Mouse (Mus musculus): Measurements from ENCODE around the gene A730049H05Rik. TPM values are rescaled to one million over a fixed set of nuclear protein-coding genes. Genes with fewer than 3 reads are reported as not detected.

Gene A730049H05Rik
- total RNA-seq (2015; ENCODE audit: low replicate concordance) (not detected in 2 replicates), total RNA-seq (2017; ENCODE audit: low replicate concordance) (not detected in 2 replicates)

- ATAC-seq (replicated peaks; ENCODE audit: low FRiP score, poor library complexity, severe bottlenecking): no peak
These were observed at the start of gene A730049H05Rik for GRCm38 (mm10) chr6:92816311-92816751. A730049H05Rik (plus strand) TSS chr6:92816478.

- no peak for ATAC-seq (replicated peaks; ENCODE audit: low FRiP score, poor library complexity, severe bottlenecking)
These were observed 39.9 kb upstream of the A730049H05Rik start for GRCm38 (mm10) chr6:92776356-92776755.

GRCm38 (mm10) chr6:92779140-92779934 is 36.9 kb upstream of the A730049H05Rik start:
- no peak for ATAC-seq (replicated peaks; ENCODE audit: low FRiP score, poor library complexity, severe bottlenecking)

- no peak for ATAC-seq (replicated peaks; ENCODE audit: low FRiP score, poor library complexity, severe bottlenecking)
These were observed 36.4 kb upstream of the A730049H05Rik start for GRCm38 (mm10) chr6:92779935-92780205.

GRCm38 (mm10) chr6:92781446-92781845 is 34.8 kb upstream of the A730049H05Rik start:
- no peak for ATAC-seq (replicated peaks; ENCODE audit: low FRiP score, poor library complexity, severe bottlenecking)

- ATAC-seq (replicated peaks; ENCODE audit: low FRiP score, poor library complexity, severe bottlenecking): no peak
These were observed 31.5 kb upstream of the A730049H05Rik start for GRCm38 (mm10) chr6:92784782-92785181.

- ATAC-seq (replicated peaks; ENCODE audit: low FRiP score, poor library complexity, severe bottlenecking): no peak
These were observed 29.4 kb upstream of the A730049H05Rik start for GRCm38 (mm10) chr6:92786701-92787375.

GRCm38 (mm10) chr6:92787376-92787712 is 28.9 kb upstream of the A730049H05Rik start:
- ATAC-seq (replicated peaks; ENCODE audit: low FRiP score, poor library complexity, severe bottlenecking): no peak

- no peak for ATAC-seq (replicated peaks; ENCODE audit: low FRiP score, poor library complexity, severe bottlenecking)
These were observed 22.5 kb upstream of the A730049H05Rik start for GRCm38 (mm10) chr6:92793804-92794203.

GRCm38 (mm10) chr6:92801462-92801861 is 14.8 kb upstream of the A730049H05Rik start:
- ATAC-seq (replicated peaks; ENCODE audit: low FRiP score, poor library complexity, severe bottlenecking): no peak

GRCm38 (mm10) chr6:92802421-92802820 is 13.9 kb upstream of the A730049H05Rik start:
- no peak for ATAC-seq (replicated peaks; ENCODE audit: low FRiP score, poor library complexity, severe bottlenecking)

GRCm38 (mm10) chr6:92803213-92803612 is 13.1 kb upstream of the A730049H05Rik start:
- no peak for ATAC-seq (replicated peaks; ENCODE audit: low FRiP score, poor library complexity, severe bottlenecking)

- no peak for ATAC-seq (replicated peaks; ENCODE audit: low FRiP score, poor library complexity, severe bottlenecking)
These were observed 11.9 kb upstream of the A730049H05Rik start for GRCm38 (mm10) chr6:92804254-92804971.

GRCm38 (mm10) chr6:92809818-92810217 is 6.5 kb upstream of the A730049H05Rik start:
- ATAC-seq (replicated peaks; ENCODE audit: low FRiP score, poor library complexity, severe bottlenecking): no peak

GRCm38 (mm10) chr6:92810628-92811027 is 5.7 kb upstream of the A730049H05Rik start:
- no peak for ATAC-seq (replicated peaks; ENCODE audit: low FRiP score, poor library complexity, severe bottlenecking)

- ATAC-seq (replicated peaks; ENCODE audit: low FRiP score, poor library complexity, severe bottlenecking): no peak
These were observed 4.7 kb upstream of the A730049H05Rik start for GRCm38 (mm10) chr6:92811566-92811965.

- ATAC-seq (replicated peaks; ENCODE audit: low FRiP score, poor library complexity, severe bottlenecking): no peak
These were observed 3.4 kb upstream of the A730049H05Rik start for GRCm38 (mm10) chr6:92812702-92813370.

GRCm38 (mm10) chr6:92817661-92818060 is 1.4 kb downstream of the A730049H05Rik start:
- no peak for ATAC-seq (replicated peaks; ENCODE audit: low FRiP score, poor library complexity, severe bottlenecking)

- no peak for ATAC-seq (replicated peaks; ENCODE audit: low FRiP score, poor library complexity, severe bottlenecking)
These were observed 5.3 kb downstream of the A730049H05Rik start for GRCm38 (mm10) chr6:92821606-92822005.

GRCm38 (mm10) chr6:92822006-92822405 is 5.7 kb downstream of the A730049H05Rik start:
- no peak for ATAC-seq (replicated peaks; ENCODE audit: low FRiP score, poor library complexity, severe bottlenecking)
